Mouse (Mus musculus): ENCODE data around the gene Olfr1058.
"Not testable (repeated sequence)": the region's sequence is repeated elsewhere in the genome, so short reads cannot be mapped to it uniquely, and the experiment has no call there.

The Olfr1058 gene

DNA sequence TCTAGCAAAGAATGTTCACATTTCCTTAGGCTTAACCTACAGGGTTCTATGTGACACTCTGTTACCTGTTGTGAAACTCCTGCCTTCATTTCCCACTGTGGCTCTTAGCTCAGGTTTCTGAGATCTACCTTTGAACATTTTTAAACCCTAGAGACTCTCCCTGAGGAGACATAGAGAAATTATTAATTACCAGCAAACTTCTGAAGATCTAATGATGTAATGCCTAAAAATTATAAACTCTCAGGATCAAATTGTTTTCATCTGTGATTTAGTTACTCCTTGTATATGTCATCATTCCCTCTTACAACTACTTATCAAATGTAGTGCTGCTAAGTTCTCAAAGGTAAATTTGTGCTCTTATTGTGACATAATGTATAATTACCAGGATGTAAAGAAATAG lies at the start of gene Olfr1058:
TSS of gene Olfr1058 (minus strand) at position 101 of the 400 bp plus-strand sequence.
- DNase-seq = not testable (repeated sequence)

- DNase-seq = not testable (repeated sequence)
Observed at GRCm38 (mm10) chr2:86428511-86428910, 40.1 kb upstream of the Olfr1058 start.

GRCm38 (mm10) chr2:86426649-86427048 lies 38.3 kb upstream of the Olfr1058 start, which contains the start of gene Olfr1062:
Olfr1062 (minus strand) TSS chr2:86426749.
- DNase-seq = not testable (repeated sequence)

DNA sequence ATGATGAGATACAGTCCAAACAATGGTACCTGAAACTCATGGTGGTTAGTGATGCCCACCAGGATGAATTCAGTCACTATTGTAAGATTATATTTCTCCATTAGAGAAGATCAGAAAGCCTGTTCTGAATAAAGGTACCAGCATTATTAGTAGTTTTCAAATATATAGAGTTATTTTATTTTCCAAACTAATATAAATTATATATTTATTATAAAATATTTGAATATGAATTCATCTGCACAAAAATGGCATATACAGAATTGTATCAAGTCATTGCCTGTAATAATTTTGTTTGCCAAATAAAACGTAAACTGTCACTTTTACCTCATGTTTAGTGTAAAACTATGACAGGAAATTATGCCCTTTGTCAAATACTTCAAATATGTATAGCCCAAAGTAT lies 25.6 kb upstream of the Olfr1058 start, which contains the start of gene Olfr1061:
TSS of gene Olfr1061 (minus strand) at position 101 of the 400 bp plus-strand sequence.
- DNase-seq = no peak

DNA sequence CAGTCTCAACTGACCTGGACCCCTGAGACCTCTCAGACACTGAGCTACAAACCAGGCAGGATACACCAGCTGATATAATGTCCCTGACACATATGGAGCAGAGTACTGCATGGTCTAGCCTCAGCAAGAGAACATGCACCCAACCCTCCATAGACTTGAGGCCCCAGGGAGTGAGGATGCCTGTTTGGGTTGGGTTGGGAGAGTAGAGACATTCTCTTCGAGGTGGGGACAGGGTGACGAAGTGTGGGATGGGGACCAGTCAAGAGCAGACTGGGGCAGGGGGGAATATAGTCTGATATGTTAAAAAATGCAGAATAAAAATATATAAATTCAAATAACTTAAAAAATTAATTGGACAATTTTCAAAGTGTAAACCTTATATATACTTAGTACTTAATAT lies 6.8 kb upstream of the Olfr1058 start:
- no peak for DNase-seq

GRCm38 (mm10) chr2:86378293-86378692 lies 10.1 kb downstream of the Olfr1058 start, which contains the start of gene Olfr1057:
Olfr1057 (minus strand) TSS chr2:86378393.
- DNase-seq = no peak

- not testable (repeated sequence) for DNase-seq
Observed at GRCm38 (mm10) chr2:86366342-86366741, 22.0 kb downstream of the Olfr1058 start.

DNA sequence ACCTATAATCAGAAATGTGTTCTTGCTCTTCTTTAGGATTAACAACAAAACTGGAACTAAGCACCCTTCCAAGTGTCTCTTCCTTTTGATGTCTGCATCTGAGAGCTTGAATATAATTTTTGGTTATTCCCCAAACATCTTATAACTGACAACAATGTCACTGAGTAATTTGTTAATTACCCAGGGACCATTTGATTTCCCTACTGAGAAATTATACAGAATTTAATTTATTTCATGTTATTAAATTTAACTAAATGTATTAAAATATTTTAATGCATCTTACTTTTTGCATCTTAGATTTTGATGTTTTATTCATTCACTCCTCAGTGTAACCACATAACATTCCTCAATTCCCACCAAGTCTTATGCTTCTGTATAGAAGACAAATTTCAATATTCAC lies 26.0 kb downstream of the Olfr1058 start, which contains the start of gene Olfr1056:
TSS of gene Olfr1056 (minus strand) at position 101 of the 400 bp plus-strand sequence.
- DNase-seq = no peak

DNA sequence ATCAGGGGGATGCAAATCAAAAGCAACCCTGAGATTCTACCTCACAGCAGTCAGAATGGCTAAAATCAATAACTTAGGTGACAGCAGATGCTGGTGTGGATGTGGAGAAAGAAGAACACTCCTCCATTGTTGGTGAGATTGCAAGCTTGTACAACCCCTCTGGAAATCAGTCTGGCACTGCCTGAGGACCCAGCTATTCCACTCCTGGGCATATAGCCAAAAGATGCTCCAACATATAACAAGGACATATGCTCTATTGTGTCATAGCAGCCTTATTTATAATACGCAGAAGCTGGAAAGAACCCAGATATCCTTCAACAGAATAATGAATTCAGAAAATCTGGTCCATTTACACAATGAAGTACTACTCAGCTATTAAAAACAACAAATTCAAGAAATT lies 36.6 kb downstream of the Olfr1058 start:
- DNase-seq = not testable (repeated sequence)

GRCm38 (mm10) chr2:86350184-86350583 lies 38.2 kb downstream of the Olfr1058 start, which contains the start of gene Olfr1055:
Olfr1055 (minus strand) TSS chr2:86350284.
- no peak for DNase-seq

- DNase-seq = no peak
Observed at GRCm38 (mm10) chr2:86335333-86335732, 53.0 kb downstream of the Olfr1058 start, which contains the start of gene Olfr1054. Olfr1054 (minus strand) TSS chr2:86335433.

All from cerebellum, adult 9-10 months (tissue).